Mouse (Mus musculus) neural tube, embryonic 12.5 days (tissue): ENCODE results near the gene Adam11. TPM values are rescaled to one million over a fixed set of nuclear protein-coding genes. Genes with fewer than 3 reads are reported as not detected.
A peak's percentile ranks its signal among the peaks of the same experiment; 100 is the strongest.

Source experiments
- ATAC-seq: fragments of 200-750 bp; cut with Nextera tagmentation; 2 replicates; pipeline ENCODE4 v1.8.0; 2017; ENCODE audit warnings: low read depth, mild to moderate bottlenecking, moderate TSS enrichment, moderate library complexity; ENCODE audit not compliant: low FRiP score
- H3K27ac ChIP-seq: fragments of 300-500 bp; sonication (generic); 2 replicates; pipeline ENCODE4 v1.5.1; 2016
- H3K27me3 ChIP-seq: fragments of 300-500 bp; sonication (generic); replicated peaks from 2 replicates; pipeline ENCODE4 v1.6.1; 2016; ENCODE audit warnings: mild to moderate bottlenecking
- H3K36me3 ChIP-seq: fragments of 300-500 bp; sonication (generic); 2 replicates; pipeline ENCODE4 v1.6.1; 2016; ENCODE audit warnings: mild to moderate bottlenecking
- H3K4me1 ChIP-seq: fragments of 300-500 bp; sonication (generic); 2 replicates; pipeline ENCODE4 v1.6.1; 2016
- H3K4me2 ChIP-seq: fragments of 300-500 bp; sonication (generic); replicated peaks from 2 replicates; pipeline ENCODE4 v1.6.1; 2016; ENCODE audit warnings: mild to moderate bottlenecking
- H3K4me3 ChIP-seq: fragments of 300-500 bp; sonication (generic); 2 replicates; pipeline ENCODE4 v1.5.1; 2016
- H3K9ac ChIP-seq: fragments of 300-500 bp; sonication (generic); 2 replicates; pipeline ENCODE4 v1.6.1; 2016; ENCODE audit warnings: mild to moderate bottlenecking
- H3K9me3 ChIP-seq: fragments of 300-500 bp; sonication (generic); 2 replicates; pipeline ENCODE4 v1.6.1; 2016; ENCODE audit warnings: mild to moderate bottlenecking
- WGBS: fragments of 180-500 bp; shearing (Covaris S2); methylation state at CpG from one replicate; pipeline ENCODE4 v1.1.7; 2016; 5-methylcytosine and 5-hydroxymethylcytosine counted together
- polyA plus RNA-seq: library from polyadenylated mRNA; unstranded; fragments of >200 nt; fragmentation: Nextera tagmentation; extraction: Ambion mirVana; gene quantifications from 2 replicates; pipeline ENCODE4 v1.2.1, GENCODE M21; 2016

Gene Adam11
- polyA plus RNA-seq, 1 experiment from 2014 or later, result 41.6 TPM

GRCm38 (mm10) chr11:102783443-102783842, 22.2 kb downstream of the Adam11 start:
- H3K9ac ChIP-seq, result no peak overlapping the region
- no peaks in the 10 kb centered on the region for H3K36me3 ChIP-seq
- WGBS, result 68% methylated on average over 7 of the region's 7 CpGs
- ATAC-seq, result no peak
- H3K4me1 ChIP-seq, result 0 out of 2 replicates have a peak, but pooled peaks cover 6% of the 10 kb centered on the region
- H3K27me3 ChIP-seq, result no peaks in the 10 kb centered on the region
- no peaks in the 10 kb centered on the region for H3K9me3 ChIP-seq
- H3K4me2 ChIP-seq, result no peak overlapping the region
- no peak overlapping the region for H3K4me3 ChIP-seq
- no peak overlapping the region for H3K27ac ChIP-seq

DNA sequence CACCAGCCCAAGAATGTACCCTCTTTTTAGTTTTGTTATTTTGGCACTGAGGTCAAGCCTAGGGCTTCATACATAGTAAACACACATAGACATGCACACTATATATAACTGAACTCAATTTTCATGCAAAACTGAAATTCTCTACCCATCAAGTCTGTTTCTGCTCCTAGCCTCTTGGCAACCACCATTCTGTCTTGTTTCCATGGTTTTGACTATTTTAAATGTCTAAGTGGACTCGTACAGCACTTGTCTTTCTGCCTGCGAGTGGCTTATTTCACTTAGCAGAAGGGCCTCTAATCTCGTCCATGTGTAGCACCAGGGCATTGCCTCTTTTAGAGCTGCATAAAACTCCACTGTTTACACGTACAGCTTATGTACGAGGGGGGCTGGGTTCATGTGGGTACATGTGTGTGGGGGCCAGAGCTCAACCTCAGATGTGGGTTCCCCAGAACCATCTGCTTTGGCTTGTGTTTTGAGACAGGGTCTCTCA, 26.5 kb downstream of the Adam11 start:
- no peak for ATAC-seq
- Histone ChIP-seq H3K4me1 (0 out of 2 replicates have a peak, but pooled peaks cover 4% of the 10 kb centered on the region), H3K27ac (no peak overlapping the region), H3K27me3 (no peaks in the 10 kb centered on the region), H3K36me3 (no peaks in the 10 kb centered on the region), H3K4me3 (no peak overlapping the region), H3K4me2 (no peak overlapping the region), H3K9ac (no peak overlapping the region), H3K9me3 (no peaks in the 10 kb centered on the region)
- WGBS, result 85% methylated on average over 5 of the region's 5 CpGs

DNA sequence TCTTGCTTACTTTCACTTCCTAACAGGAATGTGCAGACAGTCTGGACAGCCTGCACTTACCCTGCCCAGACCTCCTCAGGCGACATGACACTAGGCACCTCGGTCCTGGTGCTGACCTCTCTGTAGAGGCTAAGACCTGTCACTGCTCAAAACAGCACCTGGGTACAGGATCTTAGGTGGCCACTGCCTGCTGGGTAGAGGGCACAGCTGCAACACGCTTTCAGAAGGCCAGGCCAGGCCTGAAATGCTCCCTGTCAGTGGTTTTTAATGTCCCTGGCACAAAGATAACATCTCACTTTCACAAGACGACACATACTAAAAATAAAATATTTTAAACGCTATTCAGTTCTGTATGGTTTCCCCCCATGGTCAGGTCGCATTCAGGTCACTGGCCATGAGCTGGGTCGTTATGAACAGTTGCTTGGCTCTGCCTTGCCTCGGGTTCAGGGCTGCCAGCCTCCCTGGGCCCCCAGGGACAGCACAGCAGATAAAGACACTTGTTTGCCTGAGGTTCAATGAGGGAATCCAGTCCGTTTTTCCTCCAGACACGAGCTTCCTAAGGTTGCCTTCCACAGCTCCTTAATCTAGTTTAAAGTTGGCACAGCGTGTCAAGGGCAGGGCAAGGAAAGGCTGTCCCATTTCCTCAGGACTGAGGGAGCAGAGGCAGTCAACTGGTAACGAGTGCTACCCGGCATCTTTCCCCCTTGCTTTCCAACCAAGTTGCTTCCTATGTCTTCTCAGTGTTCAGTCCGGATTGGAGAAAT, 30.6 kb downstream of the Adam11 start:
- Histone ChIP-seq H3K4me1 (0 out of 2 replicates have a peak, but pooled peaks cover 4% of the 10 kb centered on the region), H3K4me2 (no peak overlapping the region), H3K27ac (no peak overlapping the region), H3K9me3 (no peaks in the 10 kb centered on the region), H3K27me3 (no peaks in the 10 kb centered on the region), H3K9ac (no peak overlapping the region), H3K36me3 (peaks cover 5% of the 10 kb centered on the region; the same call in 1 of the 2 replicates), H3K4me3 (no peak overlapping the region)
- WGBS, result 60% methylated on average over 14 of the region's 14 CpGs
- ATAC-seq, result no peak

- Histone ChIP-seq H3K27me3 (no peaks in the 10 kb centered on the region), H3K9me3 (no peaks in the 10 kb centered on the region), H3K4me2 (no peak overlapping the region), H3K36me3 (peaks cover 17% of the 10 kb centered on the region), H3K9ac (no peak overlapping the region), H3K4me3 (no peak overlapping the region), H3K4me1 (0 out of 2 replicates have a peak, but pooled peaks cover 4% of the 10 kb centered on the region), H3K27ac (no peak overlapping the region)
- no peak for ATAC-seq
- 65% methylated on average over 8 of the region's 8 CpGs for WGBS
These were observed 32.9 kb downstream of the Adam11 start for GRCm38 (mm10) chr11:102794157-102794556.

DNA sequence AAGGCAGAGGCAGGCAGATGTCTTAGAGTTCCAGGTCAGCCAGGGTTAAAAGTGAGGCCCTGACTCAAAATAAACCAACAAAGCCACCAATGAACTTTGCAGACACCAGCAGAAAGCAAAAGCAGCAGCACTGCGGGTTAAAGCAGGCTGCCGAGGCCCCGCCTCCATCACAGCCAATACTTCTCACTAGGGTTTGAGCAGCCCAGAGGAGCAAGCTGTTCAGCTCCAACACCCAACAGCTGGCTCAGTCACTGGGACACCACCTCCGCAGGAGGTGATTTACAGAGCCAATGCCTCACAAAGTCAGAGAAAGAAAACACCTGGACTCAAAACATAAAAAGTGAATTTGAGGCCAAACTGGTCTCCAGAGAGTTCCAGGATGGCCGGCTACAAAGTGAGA, 42.2 kb downstream of the Adam11 start:
- no peak overlapping the region for H3K27ac ChIP-seq
- WGBS, result 86% methylated on average over 5 of the region's 5 CpGs
- peaks cover 41% of the 10 kb centered on the region for H3K36me3 ChIP-seq

DNA sequence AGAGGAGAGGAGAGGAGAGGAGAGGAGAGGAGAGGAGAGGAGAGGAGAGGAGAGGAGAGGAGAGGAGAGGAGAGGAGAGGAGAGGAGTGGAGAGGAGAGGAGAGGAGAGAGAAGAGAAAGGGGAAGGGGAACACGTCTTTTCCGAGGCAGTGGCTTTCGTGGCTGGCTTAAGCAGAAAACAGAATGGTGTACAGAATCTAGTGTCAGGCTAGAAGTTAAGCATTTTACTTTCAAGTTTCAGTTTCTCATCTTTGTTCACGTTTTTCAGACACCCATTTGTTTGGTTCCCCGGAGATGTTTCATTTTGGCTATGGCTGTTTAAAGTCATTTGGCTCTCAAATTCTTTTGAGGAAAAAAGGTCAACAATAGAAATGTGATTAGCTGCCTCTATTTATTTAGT, 47.0 kb downstream of the Adam11 start:
- Histone ChIP-seq H3K4me1 (no peaks in the 10 kb centered on the region), H3K4me3 (no peak overlapping the region), H3K9ac (no peak overlapping the region), H3K36me3 (peaks cover 14% of the 10 kb centered on the region), H3K4me2 (no peak overlapping the region), H3K27me3 (no peaks in the 10 kb centered on the region), H3K9me3 (no peaks in the 10 kb centered on the region), H3K27ac (no peak overlapping the region)
- 79% methylated on average over 5 of the region's 5 CpGs for WGBS
- ATAC-seq, result no peak

More for the DNA sequence above, 42.2 kb downstream of the Adam11 start:
- Histone ChIP-seq H3K27me3 (no peaks in the 10 kb centered on the region), H3K4me1 (no peaks in the 10 kb centered on the region), H3K9me3 (no peaks in the 10 kb centered on the region), H3K4me2 (no peak overlapping the region), H3K4me3 (no peak overlapping the region), H3K9ac (no peak overlapping the region)
- ATAC-seq, result no peak

- ATAC-seq, result no peak
- Histone ChIP-seq H3K27ac (no peak overlapping the region), H3K4me2 (no peak overlapping the region), H3K27me3 (no peaks in the 10 kb centered on the region), H3K4me1 (peaks cover 2% of the 10 kb centered on the region; the same call in 1 of the 2 replicates), H3K9ac (no peak overlapping the region), H3K36me3 (peaks cover 7% of the 10 kb centered on the region; the same call in 1 of the 2 replicates), H3K9me3 (no peaks in the 10 kb centered on the region), H3K4me3 (no peak overlapping the region)
- 36% methylated on average over 4 of the region's 4 CpGs for WGBS
These were observed 49.7 kb downstream of the Adam11 start for GRCm38 (mm10) chr11:102810721-102811485.

DNA sequence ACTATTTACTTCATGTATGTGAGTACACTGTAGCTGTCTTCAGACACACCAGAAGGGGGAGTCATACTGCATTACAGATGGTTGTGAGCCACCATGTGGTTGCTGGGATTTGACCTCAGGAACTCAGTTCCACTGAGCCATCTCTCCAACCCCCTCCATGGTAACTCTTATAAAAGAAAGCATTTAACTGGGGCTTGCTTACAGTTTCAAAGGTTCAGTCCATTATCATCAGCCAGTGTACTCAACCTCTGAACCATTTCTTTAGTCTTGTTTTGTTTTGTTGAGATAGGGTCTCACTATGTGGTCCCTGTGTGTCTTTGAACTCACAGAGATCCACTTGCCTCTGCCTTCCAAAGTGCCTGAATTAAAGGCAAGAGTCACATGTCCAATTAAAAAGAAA, 53.6 kb downstream of the Adam11 start:
- ATAC-seq, result no peak
- Histone ChIP-seq H3K36me3 (peaks cover 7% of the 10 kb centered on the region; the same call in 1 of the 2 replicates), H3K4me1 (peaks cover 20% of the 10 kb centered on the region), H3K4me2 (no peak overlapping the region), H3K27ac (no peak overlapping the region), H3K4me3 (no peak overlapping the region), H3K27me3 (no peaks in the 10 kb centered on the region), H3K9ac (no peak overlapping the region), H3K9me3 (no peaks in the 10 kb centered on the region)

- under 1% methylated on average over 92 of the region's 92 CpGs for WGBS
- Histone ChIP-seq H3K4me2 (peak overlapping the region; percentile 90), H3K27me3 (peaks cover 4% of the 10 kb centered on the region; the same call in 1 of the 2 replicates), H3K4me3 (peak overlapping the region; percentile 95), H3K9ac (peak overlapping the region; percentile 98), H3K9me3 (no peaks in the 10 kb centered on the region), H3K27ac (peak overlapping the region; percentile 87), H3K4me1 (peaks cover 20% of the 10 kb centered on the region), H3K36me3 (no peaks in the 10 kb centered on the region)
- peak; percentile 74 for ATAC-seq
These were observed 57.1 kb downstream of the Adam11 start for GRCm38 (mm10) chr11:102818121-102819020.

GRCm38 (mm10) chr11:102819021-102819782, 58.0 kb downstream of the Adam11 start, which contains the start of gene Gjc1:
Gene Gjc1, minus strand, starts transcription at chr11:102819700.
- WGBS, result under 1% methylated on average over 67 of the region's 97 CpGs
- Histone ChIP-seq H3K4me3 (peak within 1 kb of the TSS; percentile 95), H3K36me3 (no peaks in the 10 kb centered on the region), H3K9me3 (no peaks in the 10 kb centered on the region), H3K27me3 (peaks cover 4% of the 10 kb centered on the region; the same call in 1 of the 2 replicates), H3K4me2 (peak within 1 kb of the TSS; percentile 90), H3K27ac (peak within 1 kb of the TSS; percentile 87), H3K4me1 (peaks cover 20% of the 10 kb centered on the region), H3K9ac (peak within 1 kb of the TSS; percentile 98)
- peak; percentile 81 for ATAC-seq
